Mouse (Mus musculus): ENCODE results near the gene Arap2.

- no peak for TF ChIP-seq POLR2A (IDR thresholded peaks at IDR 0.05; ENCODE audit: control insufficient read depth, extremely low read depth, insufficient read depth, low read length, poor library complexity)
- no peak for TF ChIP-seq CTCF (IDR thresholded peaks at IDR 0.05; ENCODE audit: borderline replicate concordance, control insufficient read depth, extremely low read depth, insufficient read depth, low read length, poor library complexity)
Observed at GRCm38 (mm10) chr5:62715436-62715835, 50.5 kb downstream of the Arap2 start.

All from thymus, adult 2 months (tissue).